In the genomic region with DNA sequence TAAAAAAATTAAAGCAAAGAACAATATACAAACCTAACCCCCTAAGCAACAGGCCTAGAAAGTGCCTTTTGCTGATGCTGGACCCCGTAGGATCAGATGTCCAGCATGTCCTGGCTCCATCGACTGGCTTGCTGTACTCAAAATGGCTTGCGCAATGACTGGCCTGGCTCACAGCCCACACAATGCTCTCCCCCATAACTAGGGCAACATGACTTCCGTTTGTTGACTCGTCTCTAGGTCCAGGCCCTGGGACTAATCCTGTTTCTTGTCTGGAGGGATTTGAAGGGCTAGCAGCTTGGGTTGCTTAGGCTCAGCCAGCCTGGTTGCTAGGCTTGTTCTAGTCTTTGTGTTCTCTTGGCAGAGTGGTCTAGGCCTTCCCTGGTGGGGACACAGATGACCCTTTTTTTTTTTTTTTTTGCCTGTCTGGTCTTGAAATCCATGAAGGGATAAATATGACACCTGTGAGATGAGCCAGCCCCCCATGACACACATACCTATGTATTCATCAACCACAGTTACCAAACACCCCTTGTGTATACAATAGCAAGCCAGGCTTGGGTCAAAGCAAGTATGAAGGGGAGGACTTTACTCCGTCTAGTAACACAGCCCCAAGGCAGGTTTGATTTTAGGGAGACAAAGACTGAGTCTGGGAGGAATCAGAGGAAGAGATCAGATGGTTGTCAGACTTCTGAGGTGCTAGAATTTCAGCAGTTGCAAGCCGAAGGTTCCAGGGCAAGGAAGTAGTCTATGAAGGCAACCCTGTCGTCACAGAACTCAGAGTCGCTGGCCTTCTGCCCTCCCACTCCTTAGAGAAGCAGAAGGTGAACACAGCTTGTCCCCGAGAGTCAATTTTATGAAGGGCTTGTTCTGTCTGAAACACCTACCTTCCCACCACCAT, we compare ENCODE assay signal across 9 mouse cellular contexts.
DNase-seq lines count a peak whose midpoint lies in the region.
"Had no signal": no experiment of that assay in that cellular context is flagged by ENCODE, and none has a peak within 500 bp of the region (broad histone marks: within the 10 kb centered on the region; RNA-seq: fewer than 3 reads in every experiment).

No protein-coding gene starts in this region.

- H3K27me3 ChIP-seq in limb, embryonic 10.5 days (ENCODE audit: low read depth, poor library complexity, severe bottlenecking): 0 out of 2 replicates have a peak, but pooled peaks cover 8% of the 10 kb centered on the region

- peak; percentile 48 for DNase-seq in cerebellum, adult 11-12 months
- no peak for DNase-seq in cerebellum, adult 8-10 months
- DNase-seq in adrenal gland, adult 8-10 months: peak; percentile 80
- DNase-seq in gastrocnemius, postnatal 36 days: peak; percentile 89 to 95
- DNase-seq in limb, embryonic 10.5 days (ENCODE audit: low spot score): no peak
- DNase-seq in ovary, postnatal 36 days (ENCODE audit: low spot score): peak; percentile 73
- no peak for DNase-seq in B cell, adult 2 months
- no peak for DNase-seq in right cerebral cortex, postnatal 4 days

- H3K27ac ChIP-seq in limb, embryonic 10.5 days: peak overlapping the region; percentile 92; the same call in 1 of the 2 replicates

- intact Hi-C loops in gastrocnemius, postnatal 36 days (cut with DNase I): loop anchor here (2.0 to 5.0 kb wide), 3 partner anchors 62 to 212 kb away; a partner anchor contains a TSS

- peaks cover 60% of the 10 kb centered on the region for H3K4me1 ChIP-seq in limb, embryonic 10.5 days

- 90% methylated on average over 10 of the region's 10 CpGs for WGBS in limb, embryonic 10.5 days

- no peak overlapping the region for H3K4me3 ChIP-seq in limb, embryonic 10.5 days
- H3K4me3 ChIP-seq: limb, embryonic 12.5 days had no signal

- no peaks in the 10 kb centered on the region for H3K9me3 ChIP-seq in limb, embryonic 10.5 days (replicated peaks)
- H3K9me3 ChIP-seq: limb, embryonic 12.5 days had no signal

- no peaks in the 10 kb centered on the region for H3K36me3 ChIP-seq in limb, embryonic 10.5 days
- H3K36me3 ChIP-seq: limb, embryonic 12.5 days had no signal

Comparison
In these comparisons a context has a peak if more than half of its experiments do, and no peak if none do; other contexts are left out.
1. DNase-seq: peak in cerebellum, adult 11-12 months (single experiment), adrenal gland, adult 8-10 months (single experiment), gastrocnemius, postnatal 36 days (2 of 2) and ovary, postnatal 36 days (single experiment); none in cerebellum, adult 8-10 months (single experiment), limb, embryonic 10.5 days (single experiment), B cell, adult 2 months (0 of 2) and right cerebral cortex, postnatal 4 days (single experiment).